Comparison of ENCODE assay signal across 16 mouse cellular contexts in the genomic region with DNA sequence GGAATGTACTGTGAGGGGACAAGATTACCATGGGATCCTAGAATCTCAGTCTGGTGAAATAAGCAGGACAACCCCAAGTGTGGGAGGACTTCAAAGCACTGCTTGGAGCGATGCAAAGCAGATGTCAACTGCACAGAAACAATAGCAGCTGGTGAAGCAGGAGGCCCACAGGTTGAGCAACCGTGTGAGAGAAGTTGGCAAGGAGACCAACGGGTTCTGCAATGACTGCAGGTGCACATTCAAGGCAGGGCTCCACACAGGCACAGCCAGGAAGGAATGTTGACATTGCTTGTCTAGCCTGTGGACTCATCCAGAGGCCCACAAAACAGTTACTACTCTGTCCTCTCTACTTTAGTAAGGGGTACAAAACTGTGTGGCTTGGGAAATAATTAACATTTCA.
A peak's percentile ranks its signal among the peaks of the same experiment; 100 is the strongest.
DNase-seq lines count a peak whose midpoint lies in the region; ATAC-seq lines count a peak whose summit lies in the region.
"Had no signal": no experiment of that assay in that cellular context is flagged by ENCODE, and none has a peak within 500 bp of the region (broad histone marks: within the 10 kb centered on the region; RNA-seq: fewer than 3 reads in every experiment).

No protein-coding gene starts in this region.

- no peak for ATAC-seq in liver, embryonic 11.5 days (replicated peaks; ENCODE audit: low FRiP score)
- ATAC-seq in common myeloid progenitor, adult 5-6 weeks (replicated peaks; ENCODE audit: low read depth, poor library complexity, severe bottlenecking), result peak; percentile 37
- no peak for ATAC-seq in intestine, embryonic 16.5 days

- peak; percentile 5 for DNase-seq in liver
- no peak for DNase-seq in liver, embryonic 11.5 days (ENCODE audit: low spot score)
- DNase-seq in lung, postnatal 25 days (ENCODE audit: low spot score), result peak; percentile 33
- DNase-seq in thymus, postnatal 10 days (ENCODE audit: low spot score in 2 of 2), result peak; percentile 59 to 75
- DNase-seq in cerebellum, adult 8-10 months, result no peak
- no peak for DNase-seq in urinary bladder, postnatal 36 days (ENCODE audit: low spot score in 2 of 2)
- DNase-seq: adrenal gland, postnatal 10 days; B cell, adult 2 months; cerebellum, postnatal 14 days; kidney, postnatal 14 days; retina, postnatal 1 day had no signal

- WGBS in liver, embryonic 11.5 days, result 65% methylated on average over 3 of the region's 3 CpGs
- WGBS in intestine, embryonic 16.5 days, result 57% methylated on average over 3 of the region's 3 CpGs

- no peaks in the 10 kb centered on the region for H3K27me3 ChIP-seq in liver, embryonic 11.5 days (replicated peaks; ENCODE audit: control insufficient read depth, insufficient read depth, low read length)
- H3K27me3 ChIP-seq in intestine, embryonic 16.5 days (replicated peaks; ENCODE audit: control insufficient read depth, insufficient read depth, low read length), result no peaks in the 10 kb centered on the region
- H3K27me3 ChIP-seq: embryonic facial prominence, embryonic 12.5 days; neural tube, embryonic 15.5 days had no signal

- no peak overlapping the region for H3K27ac ChIP-seq in liver, embryonic 11.5 days (ENCODE audit: low read depth, low read length)
- H3K27ac ChIP-seq in intestine, embryonic 16.5 days (ENCODE audit: low read length), result no peak overlapping the region
- H3K27ac ChIP-seq: embryonic facial prominence, embryonic 12.5 days; neural tube, embryonic 15.5 days had no signal

- no peak overlapping the region for H3K9ac ChIP-seq in liver, embryonic 11.5 days (ENCODE audit: low read depth, low read length)
- H3K9ac ChIP-seq in intestine, embryonic 16.5 days (ENCODE audit: low read depth, low read length), result no peak overlapping the region
- H3K9ac ChIP-seq: embryonic facial prominence, embryonic 12.5 days; neural tube, embryonic 15.5 days had no signal

- H3K4me1 ChIP-seq in liver, embryonic 11.5 days (replicated peaks; ENCODE audit: control insufficient read depth, insufficient read depth, low read length), result no peaks in the 10 kb centered on the region
- H3K4me1 ChIP-seq in intestine, embryonic 16.5 days (ENCODE audit: control insufficient read depth, insufficient read depth, low read length), result no peaks in the 10 kb centered on the region
- H3K4me1 ChIP-seq: embryonic facial prominence, embryonic 12.5 days; neural tube, embryonic 15.5 days had no signal

- H3K4me3 ChIP-seq in liver, embryonic 11.5 days (ENCODE audit: low read depth, low read length), result no peak overlapping the region
- H3K4me3 ChIP-seq in intestine, embryonic 16.5 days (ENCODE audit: low read length), result no peak overlapping the region
- H3K4me3 ChIP-seq: embryonic facial prominence, embryonic 12.5 days; neural tube, embryonic 15.5 days had no signal

- H3K36me3 ChIP-seq in liver, embryonic 11.5 days (ENCODE audit: control insufficient read depth, insufficient read depth, low read length), result no peaks in the 10 kb centered on the region
- H3K36me3 ChIP-seq in intestine, embryonic 16.5 days (ENCODE audit: control insufficient read depth, insufficient read depth, low read length), result no peaks in the 10 kb centered on the region
- H3K36me3 ChIP-seq: embryonic facial prominence, embryonic 12.5 days; neural tube, embryonic 15.5 days had no signal

- no peaks in the 10 kb centered on the region for H3K9me3 ChIP-seq in liver, embryonic 11.5 days (ENCODE audit: control insufficient read depth, low read length)
- no peaks in the 10 kb centered on the region for H3K9me3 ChIP-seq in intestine, embryonic 16.5 days (ENCODE audit: control insufficient read depth, low read length)
- H3K9me3 ChIP-seq: embryonic facial prominence, embryonic 12.5 days; neural tube, embryonic 15.5 days had no signal

- H3K4me2 ChIP-seq in liver, embryonic 11.5 days, result no peak overlapping the region
- no peak overlapping the region for H3K4me2 ChIP-seq in intestine, embryonic 16.5 days (ENCODE audit: low read depth, low read length)
- H3K4me2 ChIP-seq: embryonic facial prominence, embryonic 12.5 days; heart, embryonic 11.5 days; neural tube, embryonic 15.5 days had no signal

Comparison
In these comparisons a context has a peak if more than half of its experiments do, and no peak if none do; other contexts are left out.
1. DNase-seq: peak in liver (single experiment), lung, postnatal 25 days (single experiment) and thymus, postnatal 10 days (2 of 2); none in liver, embryonic 11.5 days (single experiment), cerebellum, adult 8-10 months (single experiment) and urinary bladder, postnatal 36 days (0 of 2).